Mouse (Mus musculus) B cell, adult 62 days (primary cell): ENCODE measurements around the gene Gcgr. TPM values are rescaled to one million over a fixed set of nuclear protein-coding genes. Genes with fewer than 3 reads are reported as not detected.

Experiments used
- total RNA-seq: library from RNA; stranded (reverse); gene quantifications from 4 replicates; pipeline ENCODE4 v1.2.4, GENCODE M21; 2023

The Gcgr gene
- total RNA-seq: not detected in 4 replicates

DNA sequence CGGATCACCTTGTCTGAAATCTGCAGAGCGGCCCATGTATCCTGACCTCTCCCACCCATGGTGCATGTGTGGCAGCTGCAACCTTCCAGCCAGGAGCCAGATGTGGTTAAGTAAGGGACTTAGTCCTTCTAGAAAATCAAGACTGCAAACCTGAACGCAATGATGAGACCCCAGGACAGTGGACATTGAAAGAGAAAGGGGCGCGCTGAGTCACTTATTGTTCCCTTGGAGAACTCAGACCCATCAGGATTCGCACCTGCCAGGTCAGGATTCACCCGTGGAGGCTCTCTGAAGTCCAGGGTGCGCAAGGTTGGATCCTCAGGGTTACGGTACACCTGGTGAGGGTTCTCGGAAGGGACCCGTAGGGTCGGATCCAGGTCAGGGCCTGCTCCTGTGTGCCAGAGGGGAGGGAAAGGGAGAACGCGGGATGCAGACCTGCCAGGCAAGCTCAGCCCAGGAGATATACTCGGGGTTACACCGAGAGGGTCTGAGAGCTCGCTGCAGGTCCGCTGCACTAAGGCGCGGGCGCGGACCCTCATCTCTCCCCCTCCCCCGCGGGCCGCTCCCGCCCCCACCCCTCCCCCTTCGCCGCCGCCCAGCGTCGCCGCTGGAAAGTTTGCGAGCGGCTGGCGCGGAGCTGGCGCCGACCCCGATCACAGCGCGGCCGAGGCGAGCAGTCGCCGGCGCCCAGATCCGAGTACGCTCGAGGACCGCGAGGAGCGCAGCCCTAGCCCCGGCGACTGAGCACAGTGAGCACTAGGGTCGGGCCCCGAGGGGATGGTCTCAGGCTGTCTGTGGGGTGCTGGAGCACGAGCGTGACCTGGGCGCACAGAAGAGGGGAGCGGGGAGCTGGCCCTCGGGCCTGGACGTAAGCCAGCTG, at the start of gene Gcgr:
Gene Gcgr (plus strand): TSS at position 615 of the 880 bp plus-strand sequence.

DNA sequence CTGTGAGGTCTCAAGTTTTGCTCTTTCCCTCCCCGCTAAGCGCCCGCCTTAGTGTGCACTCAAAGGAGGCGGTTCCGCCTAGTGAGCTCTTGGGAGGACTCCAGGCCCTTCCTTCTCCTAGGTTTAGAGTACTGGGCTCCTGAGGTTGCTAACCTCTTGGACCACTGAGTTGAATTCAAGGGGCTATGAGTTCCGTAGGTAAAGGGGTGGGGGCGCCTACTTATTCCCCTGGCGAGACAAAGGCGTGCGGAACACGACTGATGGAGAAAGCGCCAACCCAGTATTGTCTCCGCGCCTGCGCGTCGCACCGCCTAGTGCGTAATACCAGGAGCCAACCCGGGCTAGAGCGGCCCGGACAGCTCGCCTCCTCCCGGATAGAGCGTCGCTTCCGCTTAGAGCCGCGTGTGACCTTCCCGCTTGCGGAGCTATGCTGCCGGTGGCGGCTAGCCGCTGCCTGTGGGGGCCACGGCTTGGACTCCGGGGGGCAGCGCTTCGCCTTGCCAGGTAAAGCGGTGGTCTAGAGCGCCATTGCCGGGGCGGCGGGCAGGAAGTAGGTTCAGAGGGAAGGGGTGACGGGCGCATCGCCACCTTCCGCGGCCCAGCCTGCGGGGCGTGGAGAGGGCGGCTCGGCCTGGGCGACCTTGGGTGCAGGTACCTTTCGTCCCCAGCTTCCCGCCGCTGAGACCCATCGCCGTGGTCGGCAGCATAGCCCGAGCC, 46.1 kb upstream of the Gcgr start, which contains the start of gene Mrpl12:
Gene Mrpl12 (plus strand): TSS at position 349 of the 717 bp plus-strand sequence.

DNA sequence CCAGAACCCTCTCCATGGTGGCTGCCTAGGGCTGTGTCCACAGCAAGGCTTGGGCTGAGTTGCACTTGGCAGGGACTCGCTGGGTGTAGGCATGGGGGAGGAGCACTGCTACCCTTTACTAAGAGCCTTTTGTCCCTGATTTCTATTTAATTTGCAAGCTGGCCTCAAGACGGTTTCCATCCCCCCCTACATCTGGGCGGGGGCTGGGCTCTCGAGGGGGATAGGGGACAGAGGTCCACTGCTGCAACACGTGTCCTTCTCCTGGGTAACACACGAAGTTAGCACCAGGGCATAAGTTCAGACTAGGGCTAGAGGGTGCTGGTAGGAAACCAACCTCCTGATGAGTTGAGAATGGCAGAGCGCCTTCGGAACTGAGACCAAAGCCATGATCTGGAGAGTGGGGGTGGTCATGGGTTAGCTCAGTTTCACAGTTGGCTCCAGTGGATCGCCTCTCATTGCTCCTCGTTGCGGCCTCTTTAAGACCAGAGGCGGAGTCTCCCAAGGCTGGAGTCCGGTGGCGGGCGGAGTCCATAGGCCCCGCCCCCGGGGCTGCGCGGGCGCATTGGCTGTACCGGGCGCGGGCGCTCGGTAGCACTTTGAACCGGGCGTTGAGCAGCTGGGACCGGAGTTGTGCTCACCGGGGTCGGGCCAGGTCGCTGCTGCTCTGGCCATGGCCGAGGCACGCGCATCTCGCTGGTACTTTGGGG, 39.0 kb upstream of the Gcgr start, which contains the start of gene Slc25a10:
Gene Slc25a10 (plus strand): TSS at position 524 of the 707 bp plus-strand sequence.

DNA sequence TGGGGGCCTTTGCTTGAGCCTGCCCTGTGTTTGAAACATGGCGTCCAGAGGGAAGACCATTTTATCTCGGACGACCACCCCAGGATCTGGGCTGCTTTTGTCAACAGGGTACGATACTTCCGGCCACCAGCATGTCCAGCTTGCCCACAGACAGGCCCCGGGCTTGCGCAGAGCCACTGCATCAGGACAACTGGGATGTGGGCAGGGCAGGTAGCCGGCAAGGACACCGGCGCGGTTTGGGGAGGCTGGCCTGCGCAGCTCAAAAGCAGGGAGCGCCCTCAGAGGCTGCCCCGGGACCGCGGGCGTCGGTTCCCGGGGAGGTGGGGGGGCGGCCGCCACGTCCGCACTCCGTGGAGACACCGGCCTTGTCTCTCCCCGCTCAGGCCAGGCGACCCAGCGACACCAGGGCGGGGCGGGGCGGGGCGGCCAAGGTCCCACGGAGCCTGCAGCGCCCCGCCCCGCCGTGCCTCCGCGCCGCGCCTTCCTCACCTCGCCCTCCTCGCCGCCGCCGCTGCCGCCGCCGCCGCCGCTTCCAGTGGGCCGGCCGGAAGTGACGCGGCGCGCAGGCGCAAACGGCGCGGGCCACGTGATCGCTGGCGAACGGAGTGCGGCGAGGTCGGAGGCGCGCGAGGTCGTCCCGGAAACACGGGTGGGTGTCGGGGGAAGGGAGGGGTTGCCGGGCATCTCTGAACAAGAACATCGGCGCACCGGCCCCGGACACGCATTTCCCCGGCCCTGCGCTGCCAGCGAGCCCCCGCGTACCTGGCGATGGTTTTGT, 18.9 kb downstream of the Gcgr start, which contains the start of gene Mcrip1:
Gene Mcrip1 (minus strand): TSS at position 560 of the 778 bp plus-strand sequence.

DNA sequence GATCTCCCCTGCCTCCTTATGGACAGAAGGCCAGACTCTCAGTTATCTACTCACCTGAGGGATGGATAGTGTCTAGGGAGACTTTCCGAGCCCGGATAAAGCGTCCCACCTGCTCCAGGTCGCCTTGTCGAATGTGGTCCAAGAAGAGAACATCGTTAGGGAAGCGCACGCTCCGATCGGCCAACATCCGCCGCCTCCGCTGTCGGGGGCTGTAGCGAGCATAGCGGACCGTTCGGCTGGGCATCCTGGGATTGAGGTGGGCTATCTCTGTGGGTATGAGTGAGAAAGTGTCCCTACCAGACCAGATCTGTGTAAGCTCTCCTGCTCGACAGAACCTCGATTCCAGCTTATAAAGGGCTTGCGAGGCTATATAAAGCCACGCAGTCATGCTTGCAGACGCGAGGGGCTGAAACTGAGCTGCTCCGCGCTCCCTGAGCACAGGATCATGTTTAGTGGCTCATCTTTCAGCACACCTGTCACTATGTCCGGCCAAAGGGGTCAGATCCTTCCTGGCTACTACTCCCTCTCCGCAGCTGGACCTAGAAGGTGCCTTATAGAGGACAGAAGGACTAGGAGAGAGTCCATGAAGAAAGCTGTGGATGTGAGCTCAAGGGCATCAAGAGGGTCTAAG, 20.4 kb downstream of the Gcgr start, which contains the start of gene Ppp1r27:
Gene Ppp1r27 (minus strand): TSS at position 323 of the 631 bp plus-strand sequence.

DNA sequence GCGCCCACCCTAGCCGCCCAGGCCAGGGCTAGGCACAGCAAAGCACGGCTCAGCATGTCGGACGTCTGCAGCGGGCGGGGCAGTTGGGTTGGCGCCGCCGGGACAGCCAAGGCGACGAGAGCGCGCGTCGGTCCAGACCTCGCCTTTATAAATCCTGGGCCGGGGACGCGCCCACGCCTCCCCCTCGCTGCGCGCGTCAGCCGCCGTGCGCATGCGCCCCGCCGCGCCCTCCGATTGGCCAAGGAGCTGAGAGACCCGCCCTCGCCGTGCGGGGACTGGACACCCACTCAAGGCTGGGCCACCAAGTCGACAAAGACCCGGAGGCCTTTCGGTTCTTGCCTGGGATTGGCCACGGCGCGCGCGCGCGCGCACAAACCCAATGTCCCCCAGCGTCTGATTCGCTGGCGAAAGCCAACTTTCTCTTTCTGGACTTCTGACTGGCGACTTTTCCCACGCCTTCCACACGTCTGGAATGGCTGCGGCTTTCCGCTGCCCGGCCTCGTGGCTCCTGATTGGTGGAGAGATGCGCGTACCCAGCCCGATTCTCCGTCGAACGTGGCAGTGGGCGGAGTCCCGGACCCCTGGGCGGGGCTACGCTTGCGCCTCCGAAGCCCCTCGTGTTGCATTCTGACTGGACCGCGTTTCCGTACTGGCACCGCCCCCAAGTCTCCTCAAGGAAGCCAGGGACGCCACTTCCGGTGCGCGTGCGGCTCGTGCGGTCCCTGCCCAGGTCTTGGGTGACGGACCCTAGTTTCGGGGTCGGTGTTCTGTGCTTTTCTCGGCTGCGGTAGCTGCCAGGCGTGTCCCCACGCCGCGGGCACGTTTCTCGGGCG, 42.5 kb downstream of the Gcgr start, which contains the start of gene P4hb:
Gene P4hb (minus strand): TSS at position 502 of the 833 bp plus-strand sequence.

DNA sequence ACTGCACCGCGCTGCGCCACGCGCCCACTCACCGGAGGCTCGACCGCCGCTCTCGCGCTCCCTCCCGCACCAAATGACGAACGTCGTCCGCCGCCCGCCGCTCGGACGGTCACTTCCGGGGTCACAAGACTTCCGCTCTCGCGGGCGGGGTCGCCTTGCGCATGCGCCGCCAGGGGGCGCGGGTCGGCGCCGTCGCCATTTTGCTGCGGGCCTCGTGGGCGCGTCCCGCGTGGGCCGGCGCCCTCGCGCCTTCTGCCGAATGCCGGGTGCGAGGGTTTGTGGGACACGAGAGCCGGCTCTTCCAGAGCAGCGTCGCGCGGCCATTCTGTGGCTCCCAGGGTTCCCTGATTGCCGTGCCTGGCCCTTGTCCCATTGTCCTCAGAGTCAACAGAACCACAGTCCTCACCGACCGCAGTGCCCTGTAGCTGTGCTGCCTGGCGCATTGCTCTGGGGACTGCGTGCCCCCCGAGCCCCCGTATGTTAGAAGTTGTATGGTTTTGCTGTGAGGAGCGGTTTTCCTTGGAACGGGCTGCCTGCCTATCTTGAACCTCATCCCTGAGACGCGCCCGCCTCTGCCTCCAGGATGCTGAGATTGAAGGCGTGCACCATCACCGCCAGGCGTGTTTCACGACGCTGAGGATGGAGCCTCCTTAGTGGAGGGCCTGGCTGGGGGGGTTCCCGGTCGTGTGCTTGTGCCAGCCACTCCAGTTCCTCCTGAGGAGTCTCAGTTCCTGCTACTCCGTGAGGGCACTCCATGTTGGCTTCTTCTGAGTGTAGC, 51.2 kb downstream of the Gcgr start, which contains the start of gene Arhgdia:
Gene Arhgdia (minus strand): TSS at position 135 of the 778 bp plus-strand sequence.

Other genes with a start within 250 kb of the Gcgr start
- gene Actg1, start 182.2 kb upstream of the Gcgr start, total RNA-seq: 1,282 to 1,325 TPM (median 1,304 TPM) in 4 replicates
- not detected in 4 replicates for gene Fscn2, start 169.2 kb upstream of the Gcgr start, total RNA-seq
- 16.9 to 32.5 TPM (median 24.3 TPM) in 4 replicates for gene Faap100, start 151.9 kb upstream of the Gcgr start, total RNA-seq
- gene Nploc4, start 93.0 kb upstream of the Gcgr start, total RNA-seq: 65.3 to 69.1 TPM (median 67.1 TPM) in 4 replicates
- gene Tspan10, start 88.1 kb upstream of the Gcgr start, total RNA-seq: 0.69 to 24.1 TPM in 2 of 4 replicates, not detected in the others
- gene Pde6g, start 77.2 kb upstream of the Gcgr start, total RNA-seq: 0.88 TPM in 1 of 4 replicates, not detected in the others
- 4.3 to 7.5 TPM (median 4.8 TPM) in 4 replicates for gene Oxld1, start 72.6 kb upstream of the Gcgr start, total RNA-seq
- gene Ccdc137, start 72.6 kb upstream of the Gcgr start, total RNA-seq: 28.8 to 40.2 TPM (median 32.1 TPM) in 4 replicates
- gene Arl16, start 63.1 kb upstream of the Gcgr start, total RNA-seq: 4.9 to 14.4 TPM (median 11.7 TPM) in 4 replicates
- 31.5 to 40.7 TPM (median 34.0 TPM) in 4 replicates for gene Mrpl12, start 46.1 kb upstream of the Gcgr start, total RNA-seq
- gene Slc25a10, start 38.9 kb upstream of the Gcgr start, total RNA-seq: 12.3 to 14.2 TPM (median 13.2 TPM) in 4 replicates
- 38.2 to 45.1 TPM (median 40.3 TPM) in 4 replicates for gene Mcrip1, start 19.0 kb downstream of the Gcgr start, total RNA-seq
- gene Ppp1r27, start 20.4 kb downstream of the Gcgr start, total RNA-seq: not detected in 4 replicates
- gene P4hb, start 42.6 kb downstream of the Gcgr start, total RNA-seq: 147 to 174 TPM (median 161 TPM) in 4 replicates
- gene Arhgdia, start 50.9 kb downstream of the Gcgr start, total RNA-seq: 511 to 532 TPM (median 521 TPM) in 4 replicates
- gene Alyref, start 67.7 kb downstream of the Gcgr start, total RNA-seq: 140 to 161 TPM (median 155 TPM) in 4 replicates
- gene Anapc11, start 67.7 kb downstream of the Gcgr start, total RNA-seq: 39.9 to 45.2 TPM (median 44.4 TPM) in 4 replicates
- gene Npb, start 77.8 kb downstream of the Gcgr start, total RNA-seq: not detected in 4 replicates
- 101 to 110 TPM (median 102 TPM) in 4 replicates for gene Pcyt2, start 87.2 kb downstream of the Gcgr start, total RNA-seq
- gene Sirt7, start 94.5 kb downstream of the Gcgr start, total RNA-seq: 95.8 to 118 TPM (median 106 TPM) in 4 replicates
- gene Mafg, start 102.9 kb downstream of the Gcgr start, total RNA-seq: 66.1 to 75.4 TPM (median 73.7 TPM) in 4 replicates
- gene Pycr1, start 113.1 kb downstream of the Gcgr start, total RNA-seq: 0.81 to 4.3 TPM (median 1.4 TPM) in 4 replicates
- 1.5 to 2.0 TPM in 2 of 4 replicates, not detected in the others for gene Myadml2, start 117.5 kb downstream of the Gcgr start, total RNA-seq
- gene Notum, start 130.5 kb downstream of the Gcgr start, total RNA-seq: not detected in 4 replicates
- gene Aspscr1, start 142.3 kb downstream of the Gcgr start, total RNA-seq: 95.9 to 114 TPM (median 110 TPM) in 4 replicates
- 26.6 to 39.0 TPM (median 29.3 TPM) in 4 replicates for gene Cenpx, start 183.0 kb downstream of the Gcgr start, total RNA-seq
- gene Lrrc45, start 183.2 kb downstream of the Gcgr start, total RNA-seq: 36.7 to 47.4 TPM (median 37.6 TPM) in 4 replicates
- gene Rac3, start 190.8 kb downstream of the Gcgr start, total RNA-seq: 0.86 TPM in 1 of 4 replicates, not detected in the others
- 13.4 to 18.0 TPM (median 16.8 TPM) in 4 replicates for gene Dcxr, start 196.6 kb downstream of the Gcgr start, total RNA-seq
- not detected in 4 replicates for gene Cbr2, start 201.4 kb downstream of the Gcgr start, total RNA-seq
- 33.4 to 46.4 TPM (median 42.5 TPM) in 4 replicates for gene Hmga1b, start 232.1 kb downstream of the Gcgr start, total RNA-seq